Mouse (Mus musculus) E14TG2a.4 (cell line): ENCODE data around the gene Atp6v0e2.
"Not testable (repeated sequence)": the region's sequence is repeated elsewhere in the genome, so short reads cannot be mapped to it uniquely, and the experiment has no call there.

Experiments
- H3K27me3 ChIP-seq: 2 replicates; pipeline ENCODE4 v1.6.1; 2014; ENCODE audit warnings: low read length, control low read depth; ENCODE audit not compliant: insufficient read depth
- H3K36me3 ChIP-seq: 2 replicates; pipeline ENCODE4 v1.6.1; 2014; ENCODE audit warnings: low read length, control low read depth; ENCODE audit not compliant: insufficient read depth
- H3K4me1 ChIP-seq: replicated peaks from 2 replicates; pipeline ENCODE4 v1.6.1; 2014; ENCODE audit warnings: low read depth, low read length, control low read depth
- H3K4me3 ChIP-seq: replicated peaks from 2 replicates; pipeline ENCODE4 v1.5.1; 2014; ENCODE audit warnings: mild to moderate bottlenecking, low read length
- H3K9me3 ChIP-seq: 2 replicates; pipeline ENCODE4 v1.6.1; 2014; ENCODE audit warnings: low read length, control low read depth
- CTCF ChIP-seq: conservative IDR thresholded peaks from 2 replicates; pipeline ENCODE4 v1.5.1; 2014; ENCODE audit warnings: low read length
- NANOG ChIP-seq: IDR thresholded peaks from 2 replicates; pipeline ENCODE4 v1.6.1; 2014; ENCODE audit warnings: borderline replicate concordance, low read length, mixed read lengths
- POU5F1 ChIP-seq: IDR thresholded peaks from 2 replicates; pipeline ENCODE4 v1.6.1; 2014; ENCODE audit warnings: low read length, borderline replicate concordance

The Atp6v0e2 gene

GRCm38 (mm10) chr6:48504241-48504854, 33.1 kb upstream of the Atp6v0e2 start:
- Histone ChIP-seq H3K9me3 (no peaks in the 10 kb centered on the region), H3K4me1 (peaks cover 42% of the 10 kb centered on the region), H3K4me3 (peak overlapping the region; percentile 87), H3K36me3 (peaks cover 13% of the 10 kb centered on the region), H3K27me3 (no peaks in the 10 kb centered on the region)
- no peak for TF ChIP-seq CTCF
- no peak for TF ChIP-seq NANOG
- TF ChIP-seq POU5F1: no peak

GRCm38 (mm10) chr6:48508087-48508486, 29.3 kb upstream of the Atp6v0e2 start:
- Histone ChIP-seq H3K27me3 (no peaks in the 10 kb centered on the region), H3K4me3 (no peak overlapping the region), H3K4me1 (peaks cover 27% of the 10 kb centered on the region), H3K9me3 (no peaks in the 10 kb centered on the region), H3K36me3 (peaks cover 43% of the 10 kb centered on the region)
- TF ChIP-seq POU5F1 (no peak), NANOG (no peak), CTCF (no peak)

GRCm38 (mm10) chr6:48510426-48510825, 27.0 kb upstream of the Atp6v0e2 start:
- Histone ChIP-seq H3K36me3 (peaks cover 67% of the 10 kb centered on the region), H3K4me1 (peaks cover 19% of the 10 kb centered on the region), H3K4me3 (no peak overlapping the region), H3K27me3 (no peaks in the 10 kb centered on the region), H3K9me3 (no peaks in the 10 kb centered on the region)
- TF ChIP-seq POU5F1 (no peak), NANOG (no peak), CTCF (no peak)

GRCm38 (mm10) chr6:48511861-48512260, 25.6 kb upstream of the Atp6v0e2 start:
- no peak overlapping the region for H3K4me3 ChIP-seq
- H3K9me3 ChIP-seq: no peaks in the 10 kb centered on the region
- no peaks in the 10 kb centered on the region for H3K27me3 ChIP-seq
- TF ChIP-seq NANOG (no peak), CTCF (no peak), POU5F1 (no peak)
- H3K36me3 ChIP-seq: peaks cover 81% of the 10 kb centered on the region
- peaks cover 11% of the 10 kb centered on the region for H3K4me1 ChIP-seq

- H3K4me1 ChIP-seq: peaks cover 16% of the 10 kb centered on the region
- not testable (repeated sequence) for H3K27me3 ChIP-seq
Observed at GRCm38 (mm10) chr6:48524882-48525281, 12.5 kb upstream of the Atp6v0e2 start.

DNA sequence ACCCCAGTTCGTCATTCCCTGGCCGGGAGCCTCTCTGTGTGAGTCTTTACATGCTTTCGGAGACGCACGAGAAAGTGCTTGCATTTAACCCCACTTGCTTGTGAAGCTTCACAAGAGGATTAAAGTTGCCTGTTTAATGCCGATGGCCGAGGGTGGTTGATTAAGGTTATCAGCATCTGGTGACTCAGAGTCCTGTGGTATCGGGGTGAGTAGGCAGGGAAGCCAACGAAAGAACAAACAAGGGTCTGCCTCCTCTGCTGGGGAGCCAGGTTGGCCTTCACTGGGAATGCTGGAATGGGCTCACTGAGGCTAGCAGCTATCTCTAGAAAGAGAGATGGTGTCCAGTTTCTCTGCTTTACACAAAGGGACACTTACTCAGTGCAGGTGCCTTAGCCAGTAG, 9.5 kb upstream of the Atp6v0e2 start:
- Histone ChIP-seq H3K4me3 (no peak overlapping the region), H3K4me1 (peaks cover 23% of the 10 kb centered on the region), H3K27me3 (peaks cover 5% of the 10 kb centered on the region), H3K9me3 (no peaks in the 10 kb centered on the region), H3K36me3 (peaks cover 47% of the 10 kb centered on the region)
- TF ChIP-seq CTCF (no peak), POU5F1 (no peak), NANOG (no peak)

More at GRCm38 (mm10) chr6:48524882-48525281, 12.5 kb upstream of the Atp6v0e2 start:
- not testable (repeated sequence) for H3K4me3 ChIP-seq, H3K9me3 ChIP-seq
- peaks cover 20% of the 10 kb centered on the region for H3K36me3 ChIP-seq

GRCm38 (mm10) chr6:48529261-48529660, 8.2 kb upstream of the Atp6v0e2 start:
- Histone ChIP-seq H3K4me1 (peaks cover 23% of the 10 kb centered on the region), H3K4me3 (peak overlapping the region; percentile 23; the same call in 1 of the 2 replicates), H3K36me3 (peaks cover 48% of the 10 kb centered on the region), H3K27me3 (peaks cover 8% of the 10 kb centered on the region), H3K9me3 (no peaks in the 10 kb centered on the region)
- no peak for TF ChIP-seq POU5F1
- TF ChIP-seq NANOG: no peak
- no peak; the same call in 1 of the 2 replicates for TF ChIP-seq CTCF

DNA sequence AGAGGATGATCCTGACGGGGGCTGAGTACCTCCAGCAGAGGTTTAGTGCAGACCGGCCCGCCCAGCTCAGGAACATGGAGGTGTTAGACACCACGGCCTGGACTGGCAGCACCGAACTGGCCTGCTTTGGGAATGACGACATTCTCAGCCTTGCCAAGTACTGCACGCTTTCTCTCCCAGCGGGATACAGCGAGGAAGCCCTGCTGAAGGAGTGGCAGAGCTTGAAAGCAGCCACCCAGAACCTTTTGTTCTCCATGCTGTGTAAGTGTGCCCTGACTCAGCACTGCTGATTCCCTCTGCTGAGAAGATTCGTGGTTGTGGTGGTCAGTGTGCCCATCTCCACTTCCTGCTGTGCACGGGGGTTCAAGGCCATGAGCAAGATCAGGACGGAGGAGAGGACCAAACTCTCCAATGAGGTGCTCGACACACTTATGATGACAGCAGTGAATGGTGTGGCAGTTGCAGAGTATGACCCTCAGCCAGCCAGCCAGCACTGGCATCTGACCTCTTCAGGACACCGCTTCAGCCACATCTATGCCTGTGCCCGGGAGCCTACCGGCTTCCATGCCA, 7.5 kb upstream of the Atp6v0e2 start:
- no peaks in the 10 kb centered on the region for H3K9me3 ChIP-seq
- TF ChIP-seq POU5F1 (no peak), NANOG (no peak), CTCF (no peak)
- peaks cover 48% of the 10 kb centered on the region for H3K36me3 ChIP-seq
- peaks cover 23% of the 10 kb centered on the region for H3K4me1 ChIP-seq
- H3K4me3 ChIP-seq: peak overlapping the region; percentile 23; the same call in 1 of the 2 replicates
- peaks cover 11% of the 10 kb centered on the region for H3K27me3 ChIP-seq

GRCm38 (mm10) chr6:48530862-48531261, 6.6 kb upstream of the Atp6v0e2 start:
- peaks cover 23% of the 10 kb centered on the region for H3K4me1 ChIP-seq
- H3K36me3 ChIP-seq: peaks cover 48% of the 10 kb centered on the region
- peaks cover 19% of the 10 kb centered on the region for H3K27me3 ChIP-seq
- TF ChIP-seq CTCF (no peak), POU5F1 (no peak), NANOG (no peak)
- H3K4me3 ChIP-seq: no peak overlapping the region
- H3K9me3 ChIP-seq: no peaks in the 10 kb centered on the region
